Mouse (Mus musculus): Measurements from ENCODE around the gene Nos1ap.
A peak's percentile ranks its signal among the peaks of the same experiment; 100 is the strongest.

Nos1ap gene

DNA sequence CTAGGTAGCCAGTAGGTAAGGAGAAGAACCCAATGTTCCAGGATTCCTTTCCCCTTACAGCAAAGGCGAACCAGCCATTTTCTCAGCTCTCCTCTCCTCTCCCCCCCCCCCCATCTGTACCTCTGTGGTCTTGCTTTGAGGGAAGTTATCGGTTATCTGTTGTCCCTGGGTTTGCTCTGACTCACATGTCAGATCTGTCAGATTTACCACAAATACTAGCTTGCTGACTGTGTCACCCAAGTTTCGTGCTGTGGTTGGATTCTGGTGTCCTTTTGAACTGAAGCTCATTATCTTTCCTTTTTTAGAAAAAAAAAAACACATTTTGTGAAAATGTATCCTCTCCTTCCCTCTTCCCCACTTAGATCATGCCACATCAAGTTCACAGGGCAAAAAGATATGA, 50.2 kb downstream of the Nos1ap start:
- DNase-seq: no peak

DNA sequence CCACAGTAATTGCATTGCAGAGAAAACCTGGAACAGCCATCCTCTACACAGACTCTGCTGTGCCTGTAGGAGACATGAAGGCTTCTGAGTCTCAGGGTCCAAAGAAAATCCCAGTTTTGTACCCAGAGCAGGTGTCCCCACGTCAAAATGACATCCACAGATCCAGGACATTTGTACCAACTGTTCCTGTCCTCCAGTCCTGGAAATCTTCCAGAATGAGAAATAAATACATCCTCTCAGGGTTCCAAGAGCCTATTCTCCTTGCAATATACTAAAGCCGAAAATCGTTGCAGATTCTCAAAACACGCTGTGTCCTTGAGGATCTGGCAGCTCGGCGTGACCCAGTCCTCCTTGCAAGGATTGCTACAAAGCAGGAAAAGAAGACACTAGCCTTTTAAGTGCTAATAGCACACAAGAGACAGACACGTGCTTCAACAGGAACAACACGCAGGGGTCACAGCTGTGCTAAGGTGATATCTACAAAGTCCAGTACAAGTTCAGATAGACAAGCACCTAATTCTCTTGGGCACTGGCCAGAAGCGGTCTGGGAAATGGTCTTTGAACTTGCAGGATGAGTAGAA, 51.1 kb downstream of the Nos1ap start:
- DNase-seq: peak; percentile 37

DNA sequence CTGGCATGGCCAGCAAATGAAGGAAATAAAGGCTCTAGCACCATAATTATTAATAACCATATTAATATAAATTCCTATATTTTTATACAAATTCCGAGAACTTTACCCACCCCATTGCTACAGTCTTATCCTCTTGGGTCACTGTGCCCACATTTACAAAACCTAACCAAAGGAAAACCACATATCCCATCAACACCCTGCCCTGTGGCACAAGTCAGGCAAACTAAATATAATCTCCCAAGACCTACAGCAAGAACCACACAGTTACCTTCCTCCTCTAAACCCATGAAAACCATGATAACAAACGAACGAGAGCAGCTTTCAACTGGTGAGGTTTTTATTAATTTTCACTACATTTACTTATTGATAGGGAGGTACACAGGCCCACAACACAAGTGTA, 53.3 kb downstream of the Nos1ap start:
- no peak for DNase-seq

DNA sequence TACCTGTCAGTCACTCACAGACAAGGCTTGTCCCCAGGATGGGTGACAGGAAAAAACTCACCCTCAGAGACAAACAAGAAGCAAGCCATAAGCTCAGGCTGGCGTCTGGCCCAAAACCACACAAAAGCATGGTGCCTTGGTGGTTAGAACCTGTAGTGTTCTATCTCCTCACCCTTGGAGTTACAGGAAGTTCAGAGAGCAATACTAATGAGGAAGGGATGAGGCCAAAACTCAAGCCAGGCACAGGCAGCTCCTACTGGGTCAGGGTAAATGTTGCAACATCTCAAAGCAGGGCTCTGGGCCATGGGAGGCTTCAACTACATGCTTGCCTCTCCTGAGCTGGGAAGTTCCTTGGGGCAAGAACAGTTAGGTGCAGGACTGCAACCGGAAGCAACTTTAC, 54.4 kb downstream of the Nos1ap start:
- no peak for DNase-seq

DNA sequence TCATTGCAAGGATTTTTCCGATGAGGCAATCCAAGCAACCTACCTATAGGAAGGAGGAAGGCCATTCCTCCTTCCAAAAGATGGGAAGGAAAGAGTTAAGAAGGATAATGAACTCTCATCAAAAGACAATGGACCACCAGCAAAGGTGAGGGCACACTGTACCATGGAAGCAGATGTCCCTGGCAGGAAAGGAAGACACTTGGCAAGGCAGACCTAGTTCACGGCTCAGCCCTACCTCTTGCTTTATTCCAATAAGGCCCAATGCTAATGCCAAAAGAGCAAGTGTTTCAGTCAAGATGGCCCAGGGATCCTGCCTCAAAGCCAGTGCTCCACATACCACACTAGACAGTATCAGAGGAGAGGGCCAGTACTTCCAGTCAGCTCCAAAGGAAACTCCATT, 58.4 kb downstream of the Nos1ap start:
- no peak for DNase-seq

DNA sequence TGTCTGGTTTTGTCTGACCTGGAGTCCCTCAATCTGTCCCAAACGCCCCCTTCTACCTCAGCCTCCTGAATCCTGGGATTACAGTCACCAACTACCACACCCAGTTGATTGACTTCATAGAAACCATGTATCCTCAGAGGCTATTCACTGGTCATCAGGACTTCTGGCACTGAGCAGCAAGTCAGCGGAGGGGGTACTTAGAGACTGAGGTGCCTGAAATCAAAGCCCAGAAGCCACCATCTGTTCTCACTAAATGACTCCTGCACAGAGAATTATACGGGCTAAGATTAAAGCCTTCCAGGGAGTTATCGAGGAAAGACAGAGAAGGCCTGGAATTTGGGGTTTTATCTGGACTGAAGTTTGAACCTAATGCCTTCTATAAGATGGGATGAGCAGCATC, 59.2 kb downstream of the Nos1ap start:
- DNase-seq: no peak

DNA sequence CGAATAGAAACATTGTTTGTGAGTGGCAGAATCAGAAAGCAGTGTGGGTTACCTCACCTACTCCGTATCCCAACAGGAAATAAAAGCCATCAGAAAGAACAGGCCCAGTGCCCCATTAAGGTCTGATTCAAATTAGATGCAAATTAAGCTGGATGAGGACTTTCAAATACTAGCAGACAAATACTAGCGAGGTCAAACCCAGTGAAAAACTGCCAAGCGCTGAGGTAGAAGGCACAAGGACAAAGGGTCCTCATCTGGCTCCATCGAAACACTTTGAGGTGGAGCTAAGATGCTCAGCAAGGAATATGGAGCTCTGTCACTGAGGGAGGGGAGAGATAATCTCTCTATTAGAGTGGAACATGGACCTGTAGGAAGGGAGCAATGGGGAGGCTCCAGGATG, 66.8 kb downstream of the Nos1ap start:
- no peak for DNase-seq

DNA sequence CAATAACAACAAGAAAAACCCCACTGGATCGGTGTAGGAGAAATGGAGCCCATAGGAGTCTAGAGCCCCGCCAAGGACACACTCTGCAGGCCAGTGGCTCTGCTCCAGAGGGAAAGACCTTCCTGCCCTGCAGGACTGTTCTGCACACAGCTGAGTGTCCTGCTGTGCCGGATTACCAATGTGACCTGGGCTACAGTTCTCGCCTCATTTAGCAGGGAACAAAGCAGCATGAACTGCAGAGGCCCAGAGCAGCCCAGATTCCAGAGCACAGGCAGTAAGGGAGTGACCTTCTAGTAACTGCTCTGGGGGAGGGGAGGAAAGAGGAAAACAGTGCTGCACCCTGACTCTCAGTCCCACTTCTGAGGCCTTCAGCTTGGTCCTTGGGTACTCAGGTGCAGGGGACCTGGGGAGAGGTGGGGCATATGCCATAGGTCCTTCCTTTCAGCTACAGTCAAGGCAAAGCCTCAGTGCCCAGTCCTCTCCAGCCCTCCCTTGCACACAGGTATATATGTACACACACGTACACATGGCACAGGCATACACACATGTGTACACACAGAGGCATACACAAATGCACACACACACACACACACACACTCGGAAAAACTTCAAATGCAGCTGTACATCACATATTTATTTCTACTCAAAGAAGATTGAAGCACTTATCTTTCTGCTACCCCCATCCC, 68.0 kb downstream of the Nos1ap start:
- DNase-seq: peak; percentile 24

DNA sequence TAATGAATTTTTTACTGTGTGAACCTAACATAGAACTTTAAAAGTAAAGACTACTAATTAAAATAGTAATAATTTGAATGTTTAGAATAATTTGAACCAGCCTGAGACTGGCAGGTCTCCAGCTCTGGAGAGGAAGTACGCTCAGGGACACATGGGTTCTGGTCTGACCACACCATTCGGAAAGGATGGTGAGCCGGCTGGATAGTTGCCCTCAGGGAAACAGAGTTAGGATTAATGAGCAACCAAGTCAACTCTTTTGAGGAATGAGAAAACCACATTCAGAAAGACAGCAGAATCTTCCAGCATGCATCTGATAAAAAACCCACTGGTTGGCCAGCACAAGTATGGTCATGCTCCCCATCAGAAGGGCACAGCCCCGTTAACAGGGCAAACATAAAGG, 69.5 kb downstream of the Nos1ap start:
- DNase-seq: no peak

DNA sequence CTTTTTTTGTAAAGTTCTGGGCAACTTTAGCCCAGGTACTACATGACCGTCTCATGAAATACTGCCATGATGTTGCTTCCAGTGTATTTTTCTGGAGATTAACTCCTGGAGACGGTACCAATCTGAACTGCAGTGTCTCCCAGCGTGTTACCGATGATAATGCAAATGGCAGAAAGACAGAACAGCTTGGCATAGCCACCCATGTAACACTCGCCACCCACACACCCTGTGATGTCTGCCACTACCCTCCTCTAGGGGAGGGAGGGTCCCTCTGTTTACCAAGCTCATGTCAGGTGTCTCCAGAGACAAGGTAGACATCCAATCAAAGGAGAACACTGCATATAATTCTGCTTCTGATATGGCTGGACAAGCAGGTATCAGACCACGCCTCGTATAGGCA, 70.0 kb downstream of the Nos1ap start:
- DNase-seq: no peak

DNA sequence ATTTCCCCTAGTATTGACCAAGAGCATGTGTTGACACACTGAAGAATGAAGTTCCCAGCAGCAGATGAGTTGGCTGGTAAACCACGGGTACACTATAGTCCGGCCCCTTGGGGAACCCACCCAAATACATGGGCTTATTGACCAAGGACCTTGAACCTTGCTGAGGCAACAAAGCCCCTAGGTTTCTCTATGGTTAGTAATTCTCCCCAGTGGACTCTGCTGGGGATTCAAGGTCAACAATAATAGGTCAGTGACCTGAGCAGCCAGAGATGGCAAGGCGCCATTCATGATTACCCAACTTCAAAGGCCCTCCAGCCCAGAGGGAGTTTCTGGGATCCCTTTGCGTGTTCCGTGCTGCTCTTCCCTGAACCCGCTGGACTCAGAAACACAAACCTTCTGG, 73.5 kb downstream of the Nos1ap start:
- no peak for DNase-seq

DNA sequence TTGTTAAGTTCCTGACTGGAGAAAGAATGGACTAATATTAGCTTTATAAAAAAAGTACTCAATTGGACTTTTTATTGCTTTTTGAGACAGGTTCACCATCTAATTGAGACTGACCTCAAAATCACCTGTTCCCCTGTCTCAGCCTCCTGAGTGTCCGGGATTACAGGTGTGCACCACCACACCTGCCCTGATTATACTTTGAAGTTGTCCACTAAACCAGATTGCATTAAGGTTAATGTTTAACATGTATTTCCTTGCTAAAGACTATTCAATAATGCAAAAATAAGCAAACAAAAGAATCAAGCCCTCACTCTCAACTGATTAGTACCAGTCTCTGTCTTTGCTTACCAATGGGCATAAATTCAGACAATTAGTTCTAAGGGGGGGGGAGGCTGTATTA, 74.2 kb downstream of the Nos1ap start:
- no peak for DNase-seq

DNA sequence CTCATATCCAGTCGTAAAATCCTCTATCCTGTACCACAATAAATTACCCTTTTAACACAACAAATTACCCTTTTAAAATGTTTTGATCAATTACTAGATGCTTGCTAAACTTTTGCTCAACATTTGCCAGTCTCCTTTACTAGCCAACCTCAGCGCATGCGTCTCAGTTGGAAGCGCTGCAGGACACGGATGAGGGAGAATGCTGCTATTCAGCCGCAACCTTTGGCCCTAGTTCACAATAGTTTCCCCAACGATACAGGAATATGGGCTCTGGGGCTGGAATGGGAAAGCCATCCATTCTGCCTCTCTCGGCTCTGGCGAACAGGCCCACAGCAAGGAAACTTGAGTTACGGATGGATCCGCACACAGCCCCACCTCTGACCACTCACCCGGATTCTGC, 75.4 kb downstream of the Nos1ap start:
- no peak for DNase-seq

DNA sequence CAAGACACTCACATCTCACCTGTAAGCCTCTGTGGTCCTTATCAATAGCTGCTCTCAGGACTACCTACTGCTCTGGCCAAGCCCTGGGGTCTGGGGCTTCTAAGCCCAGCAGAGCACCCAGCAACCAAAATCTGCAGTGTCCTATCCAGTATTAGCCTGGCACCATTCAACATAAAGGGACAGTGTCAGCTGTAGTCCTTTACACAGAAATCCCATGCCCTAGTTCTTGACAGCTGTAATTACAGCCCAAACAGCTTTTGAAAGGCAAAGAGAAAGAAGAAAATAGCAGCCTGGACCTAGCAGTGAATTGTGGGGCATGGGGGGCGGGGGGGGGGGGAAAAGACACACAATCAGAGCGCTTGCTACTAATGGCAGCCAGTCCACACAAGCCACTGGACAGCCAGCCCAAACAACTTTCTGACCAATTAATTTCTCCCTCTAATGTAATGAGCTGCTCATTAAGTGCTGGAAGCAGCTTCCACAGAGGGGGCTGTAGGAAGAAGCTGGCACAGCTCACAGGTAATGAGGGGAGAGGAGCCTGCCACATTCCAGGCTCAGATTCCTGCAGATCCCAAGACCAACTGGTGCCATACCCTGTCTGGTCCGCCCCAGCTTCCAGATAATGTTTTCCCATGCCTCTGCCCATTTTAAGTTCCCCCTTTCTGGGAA, 77.1 kb downstream of the Nos1ap start:
- no peak for DNase-seq

DNA sequence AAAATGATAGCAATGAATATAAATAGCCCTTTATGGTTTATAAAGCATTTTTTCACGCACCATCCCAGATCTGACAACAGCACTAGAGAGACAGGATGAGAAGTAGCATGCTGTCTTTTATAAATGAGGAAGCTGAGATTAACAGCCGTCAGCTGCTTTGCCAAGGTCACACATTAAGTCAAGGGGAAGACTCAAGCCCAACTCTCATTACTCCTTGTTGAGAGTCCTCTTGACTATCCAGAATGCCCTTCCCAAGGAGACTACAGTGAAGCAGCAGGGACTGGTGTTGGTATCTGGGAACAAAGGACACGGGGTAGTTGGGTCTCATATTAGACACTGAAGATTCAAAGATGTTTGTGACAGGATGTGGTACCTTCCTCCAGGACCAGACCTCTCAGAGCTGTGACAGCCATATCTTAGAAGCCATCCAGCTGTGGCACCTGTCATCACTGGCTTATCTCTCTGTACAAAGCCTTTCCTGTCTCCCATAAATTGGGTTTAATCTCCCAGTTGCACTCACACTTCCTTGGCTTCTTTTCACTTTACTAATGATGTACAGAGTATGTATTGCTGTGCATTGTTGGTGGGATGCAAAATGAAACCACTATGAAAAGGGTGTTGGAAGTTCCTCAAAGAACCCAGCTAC, 78.9 kb downstream of the Nos1ap start:
- DNase-seq: no peak

DNA sequence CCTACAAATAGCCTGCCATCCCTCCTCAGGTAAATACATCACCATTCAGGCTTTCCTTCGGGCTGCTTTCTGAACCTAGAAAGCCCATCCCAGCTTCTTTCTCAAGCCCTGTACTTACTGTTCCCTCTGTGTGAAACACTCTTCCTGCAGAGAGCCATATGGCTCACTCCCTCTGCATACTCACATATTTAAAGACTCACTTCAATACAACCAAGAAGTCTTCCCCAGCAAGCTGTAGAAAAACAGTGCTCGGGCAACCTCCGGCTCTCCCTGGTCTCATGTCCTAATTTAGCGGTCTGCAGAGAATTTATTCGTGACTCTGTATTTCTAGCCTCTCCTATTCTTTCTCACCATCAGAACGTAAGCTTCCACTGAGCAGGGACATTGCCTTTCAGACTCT, 83.4 kb downstream of the Nos1ap start:
- no peak for DNase-seq

DNA sequence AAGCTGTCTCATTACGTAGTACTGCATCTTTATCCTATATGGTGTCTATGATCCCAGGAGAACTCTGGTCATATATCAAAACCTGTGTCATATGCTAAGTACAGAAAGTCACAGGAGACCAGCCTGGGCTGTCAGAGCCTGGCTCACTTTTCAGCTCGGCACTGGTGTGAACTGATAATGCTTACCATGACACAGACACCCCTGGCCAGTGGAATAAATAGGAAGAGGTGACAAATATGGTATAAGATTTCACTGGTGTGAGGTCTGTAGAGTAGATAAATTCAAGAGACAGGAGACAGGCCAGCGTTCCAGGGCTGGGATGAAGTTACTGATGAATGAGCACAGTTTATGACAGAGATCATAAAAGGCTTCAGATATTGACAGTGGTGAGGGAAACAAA, 84.6 kb downstream of the Nos1ap start:
- no peak for DNase-seq

DNA sequence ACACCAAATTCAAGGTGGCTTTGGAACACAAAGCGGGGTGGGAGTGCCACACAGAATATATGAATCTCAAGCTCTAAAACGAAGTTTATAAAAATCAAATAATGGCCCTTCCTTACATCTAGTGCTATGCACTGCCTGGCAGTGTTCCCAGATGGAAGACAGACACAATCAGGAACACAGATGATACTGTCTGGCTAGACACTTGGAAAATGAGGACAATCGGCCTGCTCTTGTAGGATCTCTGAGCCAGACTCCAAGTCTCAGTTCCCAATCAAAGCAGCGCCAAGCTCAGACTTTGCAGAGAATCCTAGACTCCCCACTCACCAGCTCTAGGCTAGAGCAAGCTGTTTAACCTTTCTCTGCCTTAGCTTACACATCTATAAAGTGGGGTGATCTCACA, 85.3 kb downstream of the Nos1ap start:
- no peak for DNase-seq

DNA sequence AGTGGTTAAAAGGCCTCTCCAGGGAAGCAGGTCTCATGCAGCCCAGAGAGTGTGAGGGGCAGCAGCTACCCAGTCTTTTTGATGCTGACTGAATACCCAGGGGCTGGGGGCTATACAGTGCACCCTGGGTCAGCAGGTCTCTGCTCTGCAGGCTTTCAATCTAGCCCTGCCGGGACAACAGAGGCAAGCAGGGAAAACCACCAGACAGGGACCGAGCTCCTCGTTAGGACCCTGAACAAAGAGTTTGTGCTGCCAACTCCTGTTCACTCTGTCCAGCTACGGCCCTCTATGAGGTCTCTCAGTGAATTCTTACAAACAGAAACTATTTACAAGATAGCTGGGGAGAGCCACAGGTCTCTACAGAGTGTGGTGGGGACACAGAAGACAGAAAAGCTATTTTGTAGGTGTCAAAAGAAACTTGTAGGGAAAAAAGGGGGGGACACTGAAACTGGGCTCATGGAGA, 86.4 kb downstream of the Nos1ap start:
- no peak for DNase-seq

DNA sequence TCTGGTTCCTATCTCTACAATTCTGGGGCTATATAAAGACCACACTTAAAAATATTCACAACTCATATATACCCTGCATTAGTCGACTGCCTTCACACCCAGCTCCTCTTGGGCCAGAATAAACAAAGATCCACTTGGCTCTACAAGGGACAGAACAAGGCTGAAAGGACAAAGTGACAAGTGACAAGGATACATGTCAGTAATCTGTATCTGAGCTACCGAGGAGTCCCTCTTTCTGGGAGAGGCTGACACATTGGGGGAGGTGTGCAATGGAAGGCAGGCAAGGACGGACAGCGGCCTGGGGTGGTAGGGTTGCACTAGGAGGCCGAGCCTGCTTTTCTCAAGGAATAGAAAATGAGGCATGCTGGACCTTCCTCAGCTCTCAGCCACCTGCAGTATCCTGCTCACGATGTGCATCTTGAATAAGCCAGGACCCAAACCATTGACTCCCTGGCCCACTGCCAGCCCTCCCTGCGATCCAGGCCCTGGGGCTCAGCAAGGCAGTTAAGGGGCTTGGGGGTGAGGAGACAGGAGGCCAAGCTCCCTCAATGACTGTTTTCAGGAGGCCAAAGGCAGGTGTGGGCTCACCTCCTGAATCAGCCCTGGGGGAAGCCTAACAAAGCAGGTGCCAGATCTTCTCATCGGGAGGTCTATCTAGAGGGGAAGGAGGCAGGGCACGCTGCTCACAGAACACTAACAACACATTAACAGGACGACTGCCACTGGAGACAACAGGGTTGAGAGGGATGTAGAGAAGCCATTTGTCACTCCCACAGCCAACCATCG, 87.0 kb downstream of the Nos1ap start:
- no peak for DNase-seq

DNA sequence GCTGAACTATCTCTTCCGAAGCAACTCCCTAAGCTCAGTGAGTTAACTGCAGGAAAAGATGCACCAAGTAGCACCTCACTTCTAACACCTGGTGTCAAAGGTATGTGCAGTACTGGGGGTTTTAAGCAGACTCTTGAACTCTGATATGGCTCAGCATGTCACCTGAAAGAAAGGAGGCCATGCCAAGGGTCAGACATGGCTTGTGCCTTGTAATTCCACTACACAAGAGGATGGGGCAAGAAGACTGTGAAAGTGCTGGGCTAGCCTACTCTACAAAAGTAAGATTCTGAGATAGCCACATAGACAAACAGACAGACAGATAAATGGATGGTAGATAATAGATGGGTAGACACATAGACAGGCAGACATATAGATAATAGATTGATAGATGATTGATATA, 87.7 kb downstream of the Nos1ap start:
- DNase-seq: no peak

DNA sequence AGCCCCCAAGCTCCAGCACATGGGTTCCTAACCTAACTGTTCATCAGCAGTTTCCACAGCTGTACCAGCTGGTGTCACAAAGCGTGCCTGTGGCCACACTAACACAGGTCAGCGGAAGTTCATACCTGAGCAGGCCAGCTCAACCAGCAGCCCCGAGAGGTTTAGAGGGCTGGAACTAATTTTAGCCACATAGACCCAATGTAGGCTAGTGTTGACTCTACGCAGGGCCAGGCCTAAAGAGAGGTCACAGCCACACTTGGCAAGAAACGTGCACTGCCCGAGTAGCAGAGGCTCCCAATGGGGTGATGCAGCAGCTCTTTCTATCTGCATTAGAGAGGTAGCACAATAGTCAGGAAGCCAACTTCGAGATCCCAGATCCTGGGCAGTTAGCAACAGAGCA, 88.1 kb downstream of the Nos1ap start:
- no peak for DNase-seq

DNA sequence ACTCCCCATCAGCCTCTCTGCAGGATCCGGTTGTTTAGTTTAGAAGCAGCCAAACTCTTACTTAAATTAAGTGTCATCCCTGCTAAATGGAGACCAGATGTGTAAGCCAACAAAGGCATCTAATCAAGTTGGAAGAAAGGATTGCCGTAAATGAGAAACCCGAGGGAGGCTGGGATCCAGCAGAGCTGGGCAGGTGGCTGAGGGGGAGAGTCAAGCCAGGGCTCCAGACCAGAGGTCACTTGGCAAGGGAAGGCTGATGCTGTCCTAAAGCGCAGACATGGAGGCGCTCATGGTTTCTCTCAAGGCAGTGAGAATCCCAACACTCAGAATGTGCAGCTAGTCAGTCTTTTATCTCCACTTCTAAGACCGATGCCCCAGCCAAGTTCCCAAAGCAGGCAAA, 89.8 kb downstream of the Nos1ap start:
- DNase-seq: no peak

Data from cerebellum, adult 11 months (tissue).